Mouse (Mus musculus): ENCODE measurements around the gene Nedd4. TPM values are rescaled to one million over a fixed set of nuclear protein-coding genes. Genes with fewer than 3 reads are reported as not detected.

The Nedd4 gene
- polyA plus RNA-seq, 1 experiment: 26.9 TPM

DNA sequence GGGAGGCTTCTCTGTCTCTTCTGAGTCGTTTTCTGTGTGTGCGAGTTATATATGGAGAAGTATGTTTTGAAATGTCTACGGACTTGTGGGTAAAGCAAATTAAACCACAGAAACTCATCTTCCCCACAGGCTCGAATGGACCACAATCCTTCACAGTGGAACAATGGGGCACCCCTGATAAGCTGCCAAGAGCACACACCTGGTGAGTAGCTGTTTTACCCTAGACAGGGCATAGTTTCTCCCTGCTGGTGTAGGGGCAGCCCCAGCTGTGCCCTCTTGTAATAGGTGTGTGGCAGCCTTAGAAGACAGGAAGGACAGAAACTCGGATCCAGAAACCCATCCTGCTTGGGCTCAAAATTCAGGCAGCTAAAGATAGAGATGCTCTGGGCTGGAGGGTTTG lies 84.1 kb downstream of the Nedd4 start:
- H3K4me1 ChIP-seq (ENCODE audit: control insufficient read depth, insufficient read depth, low read length): no peaks in the 10 kb centered on the region
- H3K4me3 ChIP-seq (ENCODE audit: control insufficient read depth, low read depth, low read length): no peak overlapping the region
- H3K36me3 ChIP-seq (ENCODE audit: control insufficient read depth, insufficient read depth, low read length): peaks cover 4% of the 10 kb centered on the region
- no peaks in the 10 kb centered on the region for H3K27me3 ChIP-seq (ENCODE audit: control insufficient read depth, insufficient read depth, low read length)
- TF ChIP-seq POLR2A (IDR thresholded peaks at IDR 0.05; ENCODE audit: control insufficient read depth, low read depth, low read length): no peak
- TF ChIP-seq CTCF (IDR thresholded peaks at IDR 0.05; ENCODE audit: control insufficient read depth, insufficient read depth, insufficient replicate concordance, low read depth, low read length): no peak
- no peak overlapping the region for H3K27ac ChIP-seq (ENCODE audit: control insufficient read depth, insufficient read depth, low read depth, low read length)

DNA sequence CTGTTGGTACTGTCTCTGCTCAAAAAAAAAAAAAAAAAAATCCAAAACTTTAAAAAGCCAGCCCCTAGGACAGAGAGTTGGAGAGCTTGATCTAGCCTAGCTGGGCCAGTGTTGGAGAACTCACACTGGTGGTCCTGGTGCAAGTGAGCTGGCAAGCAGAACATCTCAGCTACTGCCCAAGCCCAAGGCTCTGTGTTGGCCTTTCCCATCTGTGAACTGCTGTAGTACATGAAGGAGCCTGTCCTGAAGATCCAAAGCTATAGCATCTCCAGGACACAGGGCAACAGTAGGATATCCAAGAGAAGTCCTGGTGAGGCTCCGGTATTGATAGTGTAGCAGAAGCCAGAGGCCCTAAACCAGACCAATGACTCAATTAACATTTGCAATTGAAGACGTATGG lies 88.1 kb downstream of the Nedd4 start:
- H3K27ac ChIP-seq (ENCODE audit: control insufficient read depth, insufficient read depth, low read depth, low read length): no peak overlapping the region
- no peaks in the 10 kb centered on the region for H3K27me3 ChIP-seq (ENCODE audit: control insufficient read depth, insufficient read depth, low read length)
- no peak overlapping the region for H3K4me3 ChIP-seq (ENCODE audit: control insufficient read depth, low read depth, low read length)
- no peak for TF ChIP-seq POLR2A (IDR thresholded peaks at IDR 0.05; ENCODE audit: control insufficient read depth, low read depth, low read length)
- no peak for TF ChIP-seq CTCF (IDR thresholded peaks at IDR 0.05; ENCODE audit: control insufficient read depth, insufficient read depth, insufficient replicate concordance, low read depth, low read length)
- peaks cover 1% of the 10 kb centered on the region; the same call in 1 of the 2 replicates for H3K36me3 ChIP-seq (ENCODE audit: control insufficient read depth, insufficient read depth, low read length)
- H3K4me1 ChIP-seq (ENCODE audit: control insufficient read depth, insufficient read depth, low read length): no peaks in the 10 kb centered on the region

DNA sequence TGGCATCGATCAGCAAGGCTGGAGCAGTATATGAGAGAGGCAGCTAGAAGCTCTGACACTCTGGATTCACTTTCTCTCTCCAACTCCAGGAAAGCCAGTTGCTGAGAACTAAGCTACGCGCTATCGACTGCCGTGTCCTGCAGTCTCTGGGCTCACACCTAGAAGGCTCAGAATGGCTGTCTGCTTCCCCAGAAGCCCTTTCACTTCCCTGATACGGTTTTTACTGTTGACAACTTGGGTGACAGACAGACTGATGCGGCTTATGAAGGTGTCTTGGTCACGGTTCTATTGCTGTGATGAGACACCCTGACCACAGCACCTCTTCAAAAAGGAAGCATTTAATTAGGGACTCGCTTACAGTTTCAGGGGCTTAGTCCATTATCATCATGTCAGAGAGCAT lies 90.5 kb downstream of the Nedd4 start:
- Histone ChIP-seq H3K4me1 (ENCODE audit: control insufficient read depth, insufficient read depth, low read length) (no peaks in the 10 kb centered on the region), H3K4me3 (ENCODE audit: control insufficient read depth, low read depth, low read length) (no peak overlapping the region), H3K27ac (ENCODE audit: control insufficient read depth, insufficient read depth, low read depth, low read length) (no peak overlapping the region), H3K27me3 (ENCODE audit: control insufficient read depth, insufficient read depth, low read length) (no peaks in the 10 kb centered on the region), H3K36me3 (ENCODE audit: control insufficient read depth, insufficient read depth, low read length) (no peaks in the 10 kb centered on the region)
- no peak for TF ChIP-seq POLR2A (IDR thresholded peaks at IDR 0.05; ENCODE audit: control insufficient read depth, low read depth, low read length)
- no peak for TF ChIP-seq CTCF (IDR thresholded peaks at IDR 0.05; ENCODE audit: control insufficient read depth, insufficient read depth, insufficient replicate concordance, low read depth, low read length)

DNA sequence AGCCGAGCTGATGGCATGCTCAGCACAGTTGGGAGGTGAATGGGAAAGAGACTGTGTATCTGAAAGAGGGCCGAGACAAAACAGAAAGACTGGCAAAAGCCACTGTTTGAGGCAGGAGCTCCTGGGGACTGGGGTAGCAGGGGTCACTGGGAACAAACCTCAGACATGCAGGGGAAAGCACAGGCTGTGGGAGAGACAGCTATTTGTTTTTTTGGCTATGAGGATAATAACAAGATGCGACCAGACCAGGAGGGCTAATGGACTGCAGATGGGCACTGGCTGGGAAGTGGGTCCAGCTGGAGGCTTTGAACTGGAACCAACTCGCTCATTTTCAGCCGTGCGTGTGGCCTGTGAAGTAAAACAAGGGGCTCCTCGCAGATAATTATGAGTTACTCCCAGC lies 91.6 kb downstream of the Nedd4 start:
- no peak for TF ChIP-seq CTCF (IDR thresholded peaks at IDR 0.05; ENCODE audit: control insufficient read depth, insufficient read depth, insufficient replicate concordance, low read depth, low read length)
- no peak for TF ChIP-seq POLR2A (IDR thresholded peaks at IDR 0.05; ENCODE audit: control insufficient read depth, low read depth, low read length)
- no peak overlapping the region for H3K4me3 ChIP-seq (ENCODE audit: control insufficient read depth, low read depth, low read length)
- no peaks in the 10 kb centered on the region for H3K36me3 ChIP-seq (ENCODE audit: control insufficient read depth, insufficient read depth, low read length)
- no peaks in the 10 kb centered on the region for H3K27me3 ChIP-seq (ENCODE audit: control insufficient read depth, insufficient read depth, low read length)
- no peak overlapping the region for H3K27ac ChIP-seq (ENCODE audit: control insufficient read depth, insufficient read depth, low read depth, low read length)
- no peaks in the 10 kb centered on the region for H3K4me1 ChIP-seq (ENCODE audit: control insufficient read depth, insufficient read depth, low read length)

DNA sequence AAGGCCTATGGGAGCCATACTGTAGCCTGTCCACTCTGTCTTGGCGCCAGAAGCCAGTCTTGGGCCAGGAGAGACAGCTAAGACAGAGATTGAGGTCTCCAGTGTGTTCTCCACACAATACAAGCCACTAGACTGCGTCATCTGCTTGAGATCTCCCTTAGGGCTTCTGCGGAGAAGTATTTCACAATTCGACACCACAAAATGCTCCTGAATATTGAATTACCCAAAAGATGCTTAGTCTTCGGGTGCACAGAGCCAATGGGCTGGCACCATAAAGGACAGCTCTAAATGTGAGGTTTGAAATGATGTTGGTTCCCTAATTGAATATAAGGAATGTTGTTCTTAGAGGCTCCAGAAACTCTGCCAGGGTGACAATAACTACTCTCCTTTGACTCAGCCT lies 95.0 kb downstream of the Nedd4 start:
- TF ChIP-seq CTCF (IDR thresholded peaks at IDR 0.05; ENCODE audit: control insufficient read depth, insufficient read depth, insufficient replicate concordance, low read depth, low read length) (no peak), POLR2A (IDR thresholded peaks at IDR 0.05; ENCODE audit: control insufficient read depth, low read depth, low read length) (no peak)
- no peak overlapping the region for H3K4me3 ChIP-seq (ENCODE audit: control insufficient read depth, low read depth, low read length)
- no peak overlapping the region for H3K27ac ChIP-seq (ENCODE audit: control insufficient read depth, insufficient read depth, low read depth, low read length)
- H3K4me1 ChIP-seq (ENCODE audit: control insufficient read depth, insufficient read depth, low read length): no peaks in the 10 kb centered on the region
- no peaks in the 10 kb centered on the region for H3K27me3 ChIP-seq (ENCODE audit: control insufficient read depth, insufficient read depth, low read length)
- no peaks in the 10 kb centered on the region for H3K36me3 ChIP-seq (ENCODE audit: control insufficient read depth, insufficient read depth, low read length)

DNA sequence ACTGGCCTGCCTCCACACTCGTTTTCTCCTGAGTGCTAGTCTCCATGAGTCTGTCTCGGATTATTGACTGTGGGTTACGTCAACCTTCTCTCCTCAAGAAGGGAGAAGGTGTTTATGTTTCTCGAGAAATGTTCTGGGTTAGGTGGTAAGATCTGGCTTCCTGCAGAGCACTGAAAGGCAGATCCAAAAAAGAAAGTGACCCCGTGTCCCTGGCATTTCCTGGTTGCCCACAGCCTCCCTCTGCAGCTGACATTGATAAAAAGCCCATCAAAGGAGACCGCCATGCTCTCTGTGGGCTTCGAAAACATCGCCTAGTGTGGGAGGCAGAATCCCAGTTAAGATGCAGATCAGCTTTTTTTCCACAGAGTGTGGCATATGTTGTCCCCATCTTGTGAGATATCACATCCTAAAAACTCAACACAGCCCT lies 96.6 kb downstream of the Nedd4 start:
- TF ChIP-seq POLR2A (IDR thresholded peaks at IDR 0.05; ENCODE audit: control insufficient read depth, low read depth, low read length) (no peak), CTCF (IDR thresholded peaks at IDR 0.05; ENCODE audit: control insufficient read depth, insufficient read depth, insufficient replicate concordance, low read depth, low read length) (no peak)
- H3K27ac ChIP-seq (ENCODE audit: control insufficient read depth, insufficient read depth, low read depth, low read length): no peak overlapping the region

DNA sequence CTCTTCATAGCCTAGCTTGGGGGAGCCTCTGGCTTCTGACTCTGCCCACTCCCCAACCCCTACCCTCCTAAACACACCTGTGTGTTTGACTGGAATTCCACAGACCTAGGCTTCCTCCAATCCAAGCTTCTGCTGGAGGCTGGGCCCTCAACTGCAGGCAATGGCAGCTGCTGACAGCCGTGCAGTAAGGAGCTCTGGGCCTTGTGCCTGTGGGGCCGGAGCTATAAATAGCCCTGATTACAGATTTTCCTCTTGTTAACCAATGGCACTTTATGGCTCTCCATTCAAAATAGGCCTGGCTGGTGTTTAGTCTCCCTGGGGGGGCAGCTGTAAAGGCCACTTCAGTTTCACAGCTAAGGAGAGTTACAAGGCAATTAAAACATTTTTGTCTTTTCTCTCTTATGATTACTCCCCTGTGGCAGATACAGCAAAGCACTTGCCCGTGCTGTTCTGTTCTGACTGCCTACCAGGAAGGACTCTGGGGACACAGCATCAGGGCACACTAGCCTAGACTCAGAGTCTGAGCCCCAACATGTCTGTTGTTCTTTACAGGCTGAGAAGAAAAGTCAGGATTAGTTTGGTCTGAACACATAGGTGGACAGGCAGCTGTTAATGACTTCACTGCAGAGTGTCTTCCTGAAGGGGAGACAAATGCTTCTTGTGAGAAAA lies 101.0 kb downstream of the Nedd4 start:
- H3K36me3 ChIP-seq (ENCODE audit: control insufficient read depth, insufficient read depth, low read length): no peaks in the 10 kb centered on the region
- peaks cover 3% of the 10 kb centered on the region for H3K4me1 ChIP-seq (ENCODE audit: control insufficient read depth, insufficient read depth, low read length)
- TF ChIP-seq POLR2A (IDR thresholded peaks at IDR 0.05; ENCODE audit: control insufficient read depth, low read depth, low read length): no peak
- TF ChIP-seq CTCF (IDR thresholded peaks at IDR 0.05; ENCODE audit: control insufficient read depth, insufficient read depth, insufficient replicate concordance, low read depth, low read length): no peak
- no peak overlapping the region for H3K27ac ChIP-seq (ENCODE audit: control insufficient read depth, insufficient read depth, low read depth, low read length)
- no peaks in the 10 kb centered on the region for H3K27me3 ChIP-seq (ENCODE audit: control insufficient read depth, insufficient read depth, low read length)
- H3K4me3 ChIP-seq (ENCODE audit: control insufficient read depth, low read depth, low read length): no peak overlapping the region

More for the DNA sequence above, 96.6 kb downstream of the Nedd4 start:
- no peaks in the 10 kb centered on the region for H3K4me1 ChIP-seq (ENCODE audit: control insufficient read depth, insufficient read depth, low read length)
- no peaks in the 10 kb centered on the region for H3K27me3 ChIP-seq (ENCODE audit: control insufficient read depth, insufficient read depth, low read length)
- no peak overlapping the region for H3K4me3 ChIP-seq (ENCODE audit: control insufficient read depth, low read depth, low read length)
- H3K36me3 ChIP-seq (ENCODE audit: control insufficient read depth, insufficient read depth, low read length): no peaks in the 10 kb centered on the region
